Mouse (Mus musculus) hindbrain, embryonic 15.5 days (tissue): ENCODE measurements at regions not wholly inside any gene's neighbourhood (a gene's known extent, or its start where the extent isn't known, plus 50 kb on each side); places are given as distances from the start of the nearest gene placed in this dataset. TPM values are rescaled to one million over a fixed set of nuclear protein-coding genes. Genes with fewer than 3 reads are reported as not detected.
A peak's percentile ranks its signal among the peaks of the same experiment; 100 is the strongest.

ENCODE experiments used
- ATAC-seq: fragments of 200-750 bp; cut with Nextera tagmentation; 2 replicates; pipeline ENCODE4 v1.8.0; 2017; ENCODE audit warnings: low read depth, moderate number of reproducible peaks, moderate TSS enrichment; ENCODE audit not compliant: low FRiP score
- H3K27ac ChIP-seq: fragments of 300-500 bp; sonication (generic); replicated peaks from 2 replicates; pipeline ENCODE4 v1.5.1; 2015; ENCODE audit warnings: mild to moderate bottlenecking, inconsistent platforms
- H3K27me3 ChIP-seq: fragments of 300-500 bp; sonication (generic); 2 replicates; pipeline ENCODE4 v1.6.1; 2015; ENCODE audit warnings: control low read depth, inconsistent platforms
- H3K36me3 ChIP-seq: fragments of 300-500 bp; sonication (generic); 2 replicates; pipeline ENCODE4 v1.6.1; 2015; ENCODE audit warnings: control low read depth, inconsistent platforms
- H3K4me1 ChIP-seq: fragments of 300-500 bp; sonication (generic); replicated peaks from 2 replicates; pipeline ENCODE4 v1.6.1; 2015; ENCODE audit warnings: control low read depth, inconsistent platforms
- H3K4me2 ChIP-seq: fragments of 300-500 bp; sonication (generic); 2 replicates; pipeline ENCODE4 v1.6.1; 2015; ENCODE audit warnings: moderate library complexity, mild to moderate bottlenecking, inconsistent platforms
- H3K4me3 ChIP-seq: fragments of 300-500 bp; sonication (generic); 2 replicates; pipeline ENCODE4 v1.5.1; 2015; ENCODE audit warnings: mild to moderate bottlenecking, inconsistent platforms
- H3K9ac ChIP-seq: fragments of 300-500 bp; sonication (generic); 2 replicates; pipeline ENCODE4 v1.6.1; 2015; ENCODE audit warnings: inconsistent platforms
- H3K9me3 ChIP-seq: fragments of 300-500 bp; sonication (generic); 2 replicates; pipeline ENCODE4 v1.6.1; 2016; ENCODE audit warnings: control low read depth, inconsistent platforms
- WGBS: fragments of 180-500 bp; shearing (Covaris S2); methylation state at CpG from one replicate; pipeline ENCODE4 v1.1.7; 2015; 5-methylcytosine and 5-hydroxymethylcytosine counted together
- microRNA-seq: library from miRNA; unstranded; fragments of <30 nt; microRNA quantifications from one replicate; pipeline ENCODE4, GENCODE M21; 2016

DNA sequence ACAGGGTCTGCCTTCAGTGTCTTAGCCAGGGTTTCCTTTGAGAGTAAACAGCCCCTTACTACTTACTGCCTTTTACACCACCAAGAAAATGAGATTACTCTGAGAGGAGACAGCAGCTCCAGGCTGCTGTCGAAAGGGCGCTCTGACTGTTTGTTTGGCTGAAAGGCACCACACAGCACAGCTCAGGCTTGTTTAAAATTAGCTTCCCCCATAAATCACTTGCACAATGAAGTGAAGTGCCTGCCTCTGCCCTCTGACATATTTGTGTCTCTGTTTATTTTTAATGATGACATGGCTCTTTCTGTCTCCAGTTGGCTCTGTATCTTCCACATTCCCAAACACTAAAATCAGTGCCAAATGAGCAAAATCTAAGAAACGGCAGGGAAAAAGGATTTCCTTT, 601.5 kb downstream of the Gm826 start:
- H3K4me1 ChIP-seq: peaks cover 8% of the 10 kb centered on the region; the same call in 1 of the 2 replicates
- WGBS: 30% methylated on average over 3 of the region's 3 CpGs
- no peaks in the 10 kb centered on the region for H3K27me3 ChIP-seq
- 0 out of 2 replicates have a peak overlapping the region, but pooled peaks have one; percentile 8 for H3K27ac ChIP-seq
- H3K36me3 ChIP-seq: no peaks in the 10 kb centered on the region
- H3K4me2 ChIP-seq: no peak overlapping the region
- no peak overlapping the region for H3K9ac ChIP-seq
- no peaks in the 10 kb centered on the region for H3K9me3 ChIP-seq
- peak; percentile 63; the same call in 1 of the 2 replicates for ATAC-seq
- no peak overlapping the region for H3K4me3 ChIP-seq

GRCm38 (mm10) chr2:159734576-159734975, 599.4 kb downstream of the Gm826 start:
- Histone ChIP-seq H3K4me1 (peaks cover 8% of the 10 kb centered on the region; the same call in 1 of the 2 replicates), H3K9me3 (no peaks in the 10 kb centered on the region), H3K4me2 (no peak overlapping the region), H3K4me3 (no peak overlapping the region), H3K36me3 (no peaks in the 10 kb centered on the region), H3K27me3 (no peaks in the 10 kb centered on the region), H3K27ac (no peak overlapping the region), H3K9ac (no peak overlapping the region)
- no peak for ATAC-seq
- WGBS: 82% methylated on average over 5 of the region's 5 CpGs

DNA sequence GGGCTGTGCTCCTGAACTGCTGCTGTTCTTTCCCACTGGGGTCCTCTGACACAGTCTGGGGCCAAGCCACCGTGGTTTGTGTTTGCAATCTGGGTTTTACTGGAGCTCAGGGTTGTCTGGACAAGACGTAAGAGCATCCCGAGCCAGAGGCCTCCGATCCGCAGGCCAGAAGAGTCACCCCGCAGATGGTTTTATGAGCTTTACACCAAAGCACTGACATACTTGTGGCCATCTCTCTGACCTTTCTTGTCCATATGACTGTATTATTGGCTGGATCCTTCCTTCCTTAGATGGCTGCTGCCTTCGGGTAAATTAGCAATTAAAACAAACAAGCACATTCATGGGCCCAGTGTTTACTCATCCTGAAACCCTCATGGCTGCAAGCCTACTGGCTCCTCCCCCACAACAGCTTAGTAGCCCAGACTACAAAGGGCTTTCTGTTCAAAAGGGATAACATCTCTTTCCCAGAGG, 578.4 kb downstream of the Gm826 start:
- Histone ChIP-seq H3K4me3 (no peak overlapping the region), H3K36me3 (no peaks in the 10 kb centered on the region), H3K9ac (no peak overlapping the region), H3K4me2 (no peak overlapping the region), H3K27ac (no peak overlapping the region), H3K27me3 (no peaks in the 10 kb centered on the region), H3K4me1 (no peaks in the 10 kb centered on the region), H3K9me3 (no peaks in the 10 kb centered on the region)
- ATAC-seq: peak; percentile 63
- WGBS: 58% methylated on average over 7 of the region's 7 CpGs

GRCm38 (mm10) chr2:159760806-159761205, 573.2 kb downstream of the Gm826 start:
- H3K4me2 ChIP-seq: no peak overlapping the region
- no peak for ATAC-seq
- H3K9ac ChIP-seq: no peak overlapping the region
- H3K27me3 ChIP-seq: no peaks in the 10 kb centered on the region
- WGBS: 76% methylated on average over 6 of the region's 6 CpGs
- H3K4me3 ChIP-seq: no peak overlapping the region
- no peaks in the 10 kb centered on the region for H3K4me1 ChIP-seq
- H3K36me3 ChIP-seq: no peaks in the 10 kb centered on the region
- no peak overlapping the region for H3K27ac ChIP-seq
- no peaks in the 10 kb centered on the region for H3K9me3 ChIP-seq

DNA sequence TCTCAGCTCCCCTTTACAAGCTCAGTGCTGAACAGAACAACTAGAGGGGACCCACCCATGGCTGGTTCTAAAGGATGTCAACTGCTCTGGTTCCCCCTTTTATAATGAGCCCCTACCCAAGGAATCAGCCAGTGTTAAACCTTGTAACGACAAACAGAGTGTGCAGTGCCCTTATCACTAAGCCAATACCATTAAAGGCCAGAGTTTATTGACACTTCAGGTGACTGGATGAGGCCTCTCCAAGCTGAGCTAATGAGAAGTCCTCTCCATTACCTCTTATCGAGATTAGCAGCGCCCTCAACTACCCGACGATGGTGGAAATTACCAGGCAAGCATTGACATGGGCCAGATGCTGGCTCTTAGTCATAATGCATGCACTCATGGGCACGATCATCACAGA, 570.8 kb downstream of the Gm826 start:
- 92% methylated on average over 6 of the region's 6 CpGs for WGBS
- H3K4me1 ChIP-seq: no peaks in the 10 kb centered on the region
- no peak for ATAC-seq

More for the DNA sequence above, 570.8 kb downstream of the Gm826 start:
- no peak overlapping the region for H3K4me2 ChIP-seq
- no peak overlapping the region for H3K9ac ChIP-seq
- H3K36me3 ChIP-seq: no peaks in the 10 kb centered on the region
- H3K27ac ChIP-seq: no peak overlapping the region
- no peaks in the 10 kb centered on the region for H3K9me3 ChIP-seq
- H3K27me3 ChIP-seq: no peaks in the 10 kb centered on the region
- no peak overlapping the region for H3K4me3 ChIP-seq

Small RNA genes in the stretch of these regions (microRNA-seq; reads per million reads assigned to microRNA genes)
- not detected for gene Gm44319
